Mouse (Mus musculus): Measurements from ENCODE around the gene Abhd5. TPM values are rescaled to one million over a fixed set of nuclear protein-coding genes. Genes with fewer than 3 reads are reported as not detected.

Gene Abhd5
- total RNA-seq, 2 experiments from 2014 or later: 17.5 to 18.8 TPM

GRCm38 (mm10) chr9:122424941-122425608, 73.7 kb downstream of the Abhd5 start:
- no peak overlapping the region for H3K27ac ChIP-seq
- DNase-seq (ENCODE audit: low spot score in 2 of 2): peak in 1 of 2 experiments; percentile 39
- TF ChIP-seq CTCF (conservative IDR thresholded peaks at IDR 0.05): peak; percentile 74
- H3K4me3 ChIP-seq: no peak overlapping the region

- DNase-seq (ENCODE audit: low spot score in 2 of 2): no peak
- Histone ChIP-seq H3K4me3 (no peak overlapping the region), H3K27ac (no peak overlapping the region)
- TF ChIP-seq CTCF (conservative IDR thresholded peaks at IDR 0.05): no peak
Measured at GRCm38 (mm10) chr9:122429058-122429649, 77.7 kb downstream of the Abhd5 start.

- Histone ChIP-seq H3K27ac (no peak overlapping the region), H3K4me3 (no peak overlapping the region)
- TF ChIP-seq CTCF (conservative IDR thresholded peaks at IDR 0.05): no peak
- DNase-seq (ENCODE audit: low spot score in 2 of 2): no peak
Measured at GRCm38 (mm10) chr9:122429685-122430084, 78.3 kb downstream of the Abhd5 start.

Other genes starting within 250 kb of the Abhd5 start
- gene Snrk, start 234.3 kb upstream of the Abhd5 start, total RNA-seq (2021): 100 to 1,000 TPM; 103 to 105 TPM
- 10 to 100 TPM; 18.3 to 18.8 TPM for gene Ano10, start 57.2 kb upstream of the Abhd5 start, total RNA-seq (2021)

Measured in layer of hippocampus, adult 2 months (tissue).